Mouse (Mus musculus) ovary, adult 10 weeks (tissue): ENCODE data around the gene Runx2. TPM values are rescaled to one million over a fixed set of nuclear protein-coding genes. Genes with fewer than 3 reads are reported as not detected.

Source experiments
- polyA plus RNA-seq: library from polyadenylated mRNA; stranded (reverse); fragments of 350-450 nt; fragmentation: Illumina TruSeq; extraction: RNeasy Lipid Tissue Mini Kit (QIAGEN cat#74804); gene quantifications from one replicate; pipeline ENCODE4 v1.2.3, GENCODE M21; 2014

The Runx2 gene
- 8.4 TPM for polyA plus RNA-seq

GRCm38 (mm10) chr17:44814508-44815175 lies at the start of gene Runx2:
Runx2 (minus strand) TSS chr17:44814797.

GRCm38 (mm10) chr17:44776738-44777270 lies 37.8 kb downstream of the Runx2 start, which contains the start of gene Supt3:
Supt3 (plus strand) TSS chr17:44777152.

Other genes starting within 250 kb of the Runx2 start
- 43.5 TPM for gene Supt3, start 37.6 kb downstream of the Runx2 start, polyA plus RNA-seq